Mouse (Mus musculus): Measurements from ENCODE around the gene Nbea. TPM values are rescaled to one million over a fixed set of nuclear protein-coding genes. Genes with fewer than 3 reads are reported as not detected.
A peak's percentile ranks its signal among the peaks of the same experiment; 100 is the strongest.

The Nbea gene
- polyA plus RNA-seq, 1 experiment = 0.20 TPM

DNA sequence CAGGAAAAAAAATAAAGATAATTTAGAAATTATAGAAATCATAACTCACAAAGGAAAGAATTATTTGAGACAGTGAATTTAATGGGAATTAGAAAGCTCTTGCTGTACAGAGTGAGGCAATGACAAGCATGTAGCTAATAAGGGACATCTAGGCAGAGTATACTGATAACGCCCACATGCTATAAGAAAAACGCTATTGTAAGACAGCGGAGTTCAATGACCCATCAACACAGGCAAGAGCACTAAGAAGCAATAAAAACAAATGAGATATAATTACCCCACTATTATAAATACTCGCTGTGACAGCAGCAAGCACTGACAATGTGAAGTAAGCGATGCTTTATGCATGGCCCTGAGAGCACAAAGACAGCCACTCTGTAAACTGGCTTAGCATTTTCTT, 233.5 kb downstream of the Nbea start:
- TF ChIP-seq GATA1 (IDR thresholded peaks at IDR 0.05; ENCODE audit: borderline replicate concordance, low read length) (no peak), FLI1 (IDR thresholded peaks at IDR 0.05; ENCODE audit: low read length) (no peak)
- Histone ChIP-seq H3K4me3 (replicated peaks) (no peak overlapping the region), H3K9me3 (no peaks in the 10 kb centered on the region), H3K36me3 (replicated peaks; ENCODE audit: low read length) (no peaks in the 10 kb centered on the region), H3K27me3 (replicated peaks) (no peaks in the 10 kb centered on the region), H3K4me1 (no peaks in the 10 kb centered on the region)

DNA sequence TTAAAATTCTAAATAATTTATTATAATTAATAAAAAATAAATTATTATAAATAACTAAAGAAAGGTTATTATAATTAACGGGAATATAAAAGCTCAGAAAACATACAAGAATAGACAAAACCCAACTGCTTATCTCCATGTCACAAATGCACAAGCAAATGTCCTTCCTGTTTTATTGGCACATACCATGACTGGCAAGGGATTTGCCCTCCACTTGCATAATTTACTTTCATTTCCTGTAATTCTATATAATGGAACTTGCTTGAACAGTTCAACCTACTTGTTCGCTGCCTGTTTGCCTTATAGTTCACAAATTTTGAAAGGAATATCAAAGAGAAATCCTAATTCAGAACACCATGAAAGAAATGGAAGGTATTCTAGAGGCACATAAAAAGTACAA, 234.4 kb downstream of the Nbea start:
- Histone ChIP-seq H3K4me3 (replicated peaks) (no peak overlapping the region), H3K36me3 (replicated peaks; ENCODE audit: low read length) (no peaks in the 10 kb centered on the region), H3K27me3 (replicated peaks) (no peaks in the 10 kb centered on the region), H3K4me1 (no peaks in the 10 kb centered on the region), H3K9me3 (no peaks in the 10 kb centered on the region)
- TF ChIP-seq GATA1 (IDR thresholded peaks at IDR 0.05; ENCODE audit: borderline replicate concordance, low read length) (no peak), FLI1 (IDR thresholded peaks at IDR 0.05; ENCODE audit: low read length) (no peak)

DNA sequence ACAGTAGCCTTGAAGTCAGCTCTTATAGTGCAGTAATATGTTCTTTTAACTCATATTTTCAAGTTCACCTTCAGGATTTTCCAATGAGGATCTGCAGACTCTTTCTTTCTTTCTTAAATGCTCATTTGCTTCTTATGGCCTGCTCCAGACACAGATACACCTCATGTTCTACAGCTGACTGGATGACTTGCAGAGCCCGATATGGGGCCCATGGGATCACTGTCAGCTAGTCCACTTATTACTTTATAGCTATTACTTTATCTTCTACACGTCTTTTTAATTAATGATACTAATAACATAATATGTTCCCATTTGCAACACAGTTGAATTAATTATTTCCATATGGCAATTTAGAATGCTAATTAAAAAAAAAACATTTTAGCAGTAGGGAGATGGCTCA, 256.2 kb downstream of the Nbea start:
- H3K27me3 ChIP-seq (replicated peaks) = no peaks in the 10 kb centered on the region
- no peaks in the 10 kb centered on the region for H3K4me1 ChIP-seq
- TF ChIP-seq FLI1 (IDR thresholded peaks at IDR 0.05; ENCODE audit: low read length) = no peak
- no peak for TF ChIP-seq GATA1 (IDR thresholded peaks at IDR 0.05; ENCODE audit: borderline replicate concordance, low read length)

GRCm38 (mm10) chr3:55909290-55909689, 274.2 kb downstream of the Nbea start:
- H3K4me1 ChIP-seq = no peaks in the 10 kb centered on the region

More for the DNA sequence above, 256.2 kb downstream of the Nbea start:
- H3K9me3 ChIP-seq = no peaks in the 10 kb centered on the region
- no peak overlapping the region for H3K4me3 ChIP-seq (replicated peaks)
- no peaks in the 10 kb centered on the region for H3K36me3 ChIP-seq (replicated peaks; ENCODE audit: low read length)

GRCm38 (mm10) chr3:55890574-55890973, 292.9 kb downstream of the Nbea start:
- Histone ChIP-seq H3K36me3 (replicated peaks; ENCODE audit: low read length) (no peaks in the 10 kb centered on the region), H3K4me1 (no peaks in the 10 kb centered on the region)
- TF ChIP-seq GATA1 (IDR thresholded peaks at IDR 0.05; ENCODE audit: borderline replicate concordance, low read length) (no peak), FLI1 (IDR thresholded peaks at IDR 0.05; ENCODE audit: low read length) (no peak)

More at GRCm38 (mm10) chr3:55909290-55909689, 274.2 kb downstream of the Nbea start:
- Histone ChIP-seq H3K9me3 (no peaks in the 10 kb centered on the region), H3K36me3 (replicated peaks; ENCODE audit: low read length) (no peaks in the 10 kb centered on the region), H3K4me3 (replicated peaks) (no peak overlapping the region), H3K27me3 (replicated peaks) (no peaks in the 10 kb centered on the region)
- TF ChIP-seq GATA1 (IDR thresholded peaks at IDR 0.05; ENCODE audit: borderline replicate concordance, low read length) = no peak
- no peak for TF ChIP-seq FLI1 (IDR thresholded peaks at IDR 0.05; ENCODE audit: low read length)

DNA sequence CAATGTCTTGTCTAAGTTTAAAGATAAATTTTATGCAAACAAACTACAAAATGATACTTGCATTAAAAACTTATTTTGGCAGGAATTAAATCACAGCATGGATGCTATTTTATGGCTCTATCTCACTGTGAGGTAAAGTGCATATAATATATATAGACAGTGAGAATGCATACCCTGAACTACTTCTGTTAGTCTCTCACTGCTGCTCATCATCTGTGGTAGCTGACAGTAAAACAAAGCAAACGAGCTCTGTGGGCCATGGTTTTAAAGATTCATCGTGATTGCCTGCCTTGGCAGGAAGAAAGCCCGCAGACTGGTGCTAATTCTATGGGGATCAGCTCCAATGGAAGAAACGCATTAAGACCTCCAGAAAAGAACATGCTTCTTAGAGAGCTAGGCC, 294.3 kb downstream of the Nbea start:
- Histone ChIP-seq H3K27me3 (replicated peaks) (peaks cover 2% of the 10 kb centered on the region), H3K4me3 (replicated peaks) (no peak overlapping the region), H3K4me1 (no peaks in the 10 kb centered on the region), H3K9me3 (no peaks in the 10 kb centered on the region), H3K36me3 (replicated peaks; ENCODE audit: low read length) (no peaks in the 10 kb centered on the region)
- no peak for TF ChIP-seq GATA1 (IDR thresholded peaks at IDR 0.05; ENCODE audit: borderline replicate concordance, low read length)
- TF ChIP-seq FLI1 (IDR thresholded peaks at IDR 0.05; ENCODE audit: low read length) = no peak

More at GRCm38 (mm10) chr3:55890574-55890973, 292.9 kb downstream of the Nbea start:
- Histone ChIP-seq H3K27me3 (replicated peaks) (peaks cover 2% of the 10 kb centered on the region), H3K4me3 (replicated peaks) (no peak overlapping the region), H3K9me3 (no peaks in the 10 kb centered on the region)

DNA sequence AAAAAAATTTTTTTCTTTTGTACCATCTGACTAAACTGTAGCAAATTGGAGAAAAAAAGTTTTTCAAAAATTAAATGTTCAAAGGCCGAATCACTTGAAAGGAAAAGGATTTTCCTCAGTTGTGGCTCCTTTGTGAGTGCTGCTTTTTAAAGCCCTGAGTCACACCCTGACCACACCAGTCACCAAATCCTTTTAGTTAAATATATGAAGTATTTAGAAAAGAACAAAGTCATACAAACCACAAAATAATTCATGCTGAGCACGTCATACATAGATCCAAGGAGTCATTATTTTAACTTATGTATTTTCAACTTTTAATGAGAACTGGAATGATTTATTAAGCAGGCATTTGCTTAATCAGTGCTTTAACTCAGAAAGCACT, 295.7 kb downstream of the Nbea start:
- peaks cover 2% of the 10 kb centered on the region for H3K27me3 ChIP-seq (replicated peaks)
- H3K9me3 ChIP-seq = no peaks in the 10 kb centered on the region
- H3K36me3 ChIP-seq (replicated peaks; ENCODE audit: low read length) = no peaks in the 10 kb centered on the region
- TF ChIP-seq FLI1 (IDR thresholded peaks at IDR 0.05; ENCODE audit: low read length) (no peak), GATA1 (IDR thresholded peaks at IDR 0.05; ENCODE audit: borderline replicate concordance, low read length) (no peak)
- no peaks in the 10 kb centered on the region for H3K4me1 ChIP-seq
- no peak overlapping the region for H3K4me3 ChIP-seq (replicated peaks)

DNA sequence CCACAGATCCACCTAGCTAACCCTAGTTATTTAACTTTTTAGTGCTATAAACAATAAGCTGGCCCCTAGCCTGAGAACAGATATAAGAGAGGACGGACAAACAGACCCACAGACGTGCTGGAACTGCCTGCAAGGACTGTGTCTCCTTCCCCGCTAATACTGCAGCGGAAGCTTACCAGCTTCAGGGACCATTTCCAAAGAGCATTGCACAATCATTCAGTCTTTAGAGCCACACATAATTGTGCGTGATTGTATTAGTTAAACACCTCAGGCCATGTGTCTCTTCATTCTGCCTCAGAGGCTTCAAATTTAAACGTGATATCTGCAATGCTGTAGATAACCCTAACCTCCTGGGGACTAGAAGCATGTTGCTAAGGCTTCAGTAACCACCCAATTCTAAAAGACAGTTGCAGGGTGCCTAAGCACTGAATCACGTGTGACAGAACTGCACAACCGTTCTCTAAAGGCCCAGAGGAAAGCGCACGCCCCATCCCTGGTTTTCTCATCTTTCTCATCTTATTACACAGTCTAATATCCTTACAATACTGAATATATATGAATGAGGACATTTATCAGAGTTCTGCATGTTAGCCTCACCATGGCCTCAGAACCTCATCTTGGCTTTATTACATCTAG, 296.2 kb downstream of the Nbea start:
- Histone ChIP-seq H3K4me1 (no peaks in the 10 kb centered on the region), H3K36me3 (replicated peaks; ENCODE audit: low read length) (no peaks in the 10 kb centered on the region), H3K4me3 (replicated peaks) (no peak overlapping the region), H3K27me3 (replicated peaks) (peaks cover 2% of the 10 kb centered on the region), H3K9me3 (no peaks in the 10 kb centered on the region)
- TF ChIP-seq FLI1 (IDR thresholded peaks at IDR 0.05; ENCODE audit: low read length) = no peak
- no peak for TF ChIP-seq GATA1 (IDR thresholded peaks at IDR 0.05; ENCODE audit: borderline replicate concordance, low read length)

- H3K27me3 ChIP-seq (replicated peaks) = no peaks in the 10 kb centered on the region
- H3K36me3 ChIP-seq (replicated peaks; ENCODE audit: low read length) = no peaks in the 10 kb centered on the region
- H3K4me3 ChIP-seq (replicated peaks) = no peak overlapping the region
- no peaks in the 10 kb centered on the region for H3K9me3 ChIP-seq
- no peak for TF ChIP-seq GATA1 (IDR thresholded peaks at IDR 0.05; ENCODE audit: borderline replicate concordance, low read length)
- no peak for TF ChIP-seq FLI1 (IDR thresholded peaks at IDR 0.05; ENCODE audit: low read length)
- no peaks in the 10 kb centered on the region for H3K4me1 ChIP-seq
These were observed 310.3 kb downstream of the Nbea start for GRCm38 (mm10) chr3:55872944-55873924.

- Histone ChIP-seq H3K4me3 (replicated peaks) (peak overlapping the region; percentile 9), H3K9me3 (peaks cover 7% of the 10 kb centered on the region), H3K4me1 (peaks cover 22% of the 10 kb centered on the region), H3K36me3 (replicated peaks; ENCODE audit: low read length) (peaks cover 7% of the 10 kb centered on the region), H3K27me3 (replicated peaks) (no peaks in the 10 kb centered on the region)
- TF ChIP-seq FLI1 (IDR thresholded peaks at IDR 0.05; ENCODE audit: low read length) = no peak
- no peak for TF ChIP-seq GATA1 (IDR thresholded peaks at IDR 0.05; ENCODE audit: borderline replicate concordance, low read length)
These were observed 331.0 kb downstream of the Nbea start for GRCm38 (mm10) chr3:55852488-55852887.

Measured in megakaryocyte, embryonic 14.5 days (primary cell).